Mouse (Mus musculus): ENCODE data around the gene Vangl2.

DNA sequence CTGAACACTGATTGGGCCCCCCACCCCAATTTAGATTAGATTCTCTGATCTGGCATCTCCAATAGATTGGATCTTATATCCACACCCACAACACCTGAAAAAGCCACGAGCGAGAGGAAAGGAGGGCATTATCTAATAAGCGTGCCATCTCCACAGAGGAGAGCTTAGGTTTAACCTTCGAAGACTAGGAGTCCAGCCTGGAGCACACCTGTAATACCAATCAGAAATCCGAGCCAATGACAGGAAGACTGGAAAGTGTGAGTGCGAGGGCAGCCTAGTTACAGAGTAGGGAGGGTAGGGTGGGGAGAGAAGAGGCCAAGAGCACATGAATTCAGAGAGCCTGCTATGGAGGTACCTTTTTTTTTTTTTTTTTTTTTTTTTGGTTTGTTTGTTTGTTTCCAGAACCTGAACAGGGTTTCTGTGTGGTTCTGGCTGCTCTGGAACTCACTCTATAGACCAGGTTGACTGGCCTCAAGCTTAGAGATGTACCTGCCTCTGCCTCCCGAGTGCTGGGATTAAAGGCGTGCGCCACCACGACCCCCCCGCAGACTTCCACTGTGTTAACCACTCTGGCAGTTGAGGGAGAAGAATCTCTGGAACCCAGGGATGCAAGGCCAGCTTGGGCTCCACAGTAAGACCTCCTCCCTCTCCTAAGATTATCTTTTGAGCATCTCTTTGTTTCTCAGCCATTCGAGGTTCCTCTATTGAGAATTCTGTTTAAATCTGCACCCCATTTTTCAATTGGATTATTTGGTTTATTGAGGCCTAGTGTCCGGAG is 29.2 kb downstream of the Vangl2 start:
- TF ChIP-seq CTCF (IDR thresholded peaks at IDR 0.05; ENCODE audit: low read depth, low read length) (no peak), POLR2A (IDR thresholded peaks at IDR 0.05; ENCODE audit: extremely low read depth, insufficient read depth, low read length) (no peak)

Measured in liver, adult 2 months (tissue).